Mouse (Mus musculus) myocyte (in vitro differentiated cells): Measurements from ENCODE around the gene Ect2l.

ENCODE experiments used
- CEBPB ChIP-seq: IDR thresholded peaks from 2 replicates; pipeline ENCODE4 v1.6.1; 2011; ENCODE audit warnings: mild to moderate bottlenecking, moderate library complexity; ENCODE audit not compliant: poor library complexity, insufficient read depth, severe bottlenecking
- MAX ChIP-seq: IDR thresholded peaks from one replicate; pipeline ENCODE4 v1.6.1; 2011; ENCODE audit warnings: low read depth, mild to moderate bottlenecking, control low read depth
- MYOG ChIP-seq, 3 experiments: IDR thresholded peaks; one replicate each; pipeline ENCODE4 v1.6.1; 2011; ENCODE audit warnings: control low read depth in 2 of 3, low read depth in 2 of 3, mild to moderate bottlenecking in 2 of 3; ENCODE audit not compliant: insufficient read length in 2 of 3, control insufficient read depth in 1 of 3, insufficient read depth in 1 of 3
- POLR2A ChIP-seq: IDR thresholded peaks from one replicate; pipeline ENCODE4 v1.6.1; 2011; ENCODE audit warnings: low read depth, mild to moderate bottlenecking, control low read depth, moderate library complexity; ENCODE audit not compliant: insufficient read length
- REST ChIP-seq: IDR thresholded peaks from one replicate; pipeline ENCODE4 v1.6.1; 2011; ENCODE audit warnings: mild to moderate bottlenecking, control low read depth, moderate library complexity; ENCODE audit not compliant: insufficient read depth, insufficient read length
- TCF12 ChIP-seq: IDR thresholded peaks from one replicate; pipeline ENCODE4 v1.6.1; 2011; ENCODE audit warnings: mild to moderate bottlenecking, control low read depth; ENCODE audit not compliant: poor library complexity, insufficient read depth, severe bottlenecking
- USF1 ChIP-seq: IDR thresholded peaks from one replicate; pipeline ENCODE4 v1.6.1; 2011; ENCODE audit warnings: low read depth, mild to moderate bottlenecking, control low read depth, moderate library complexity

DNA sequence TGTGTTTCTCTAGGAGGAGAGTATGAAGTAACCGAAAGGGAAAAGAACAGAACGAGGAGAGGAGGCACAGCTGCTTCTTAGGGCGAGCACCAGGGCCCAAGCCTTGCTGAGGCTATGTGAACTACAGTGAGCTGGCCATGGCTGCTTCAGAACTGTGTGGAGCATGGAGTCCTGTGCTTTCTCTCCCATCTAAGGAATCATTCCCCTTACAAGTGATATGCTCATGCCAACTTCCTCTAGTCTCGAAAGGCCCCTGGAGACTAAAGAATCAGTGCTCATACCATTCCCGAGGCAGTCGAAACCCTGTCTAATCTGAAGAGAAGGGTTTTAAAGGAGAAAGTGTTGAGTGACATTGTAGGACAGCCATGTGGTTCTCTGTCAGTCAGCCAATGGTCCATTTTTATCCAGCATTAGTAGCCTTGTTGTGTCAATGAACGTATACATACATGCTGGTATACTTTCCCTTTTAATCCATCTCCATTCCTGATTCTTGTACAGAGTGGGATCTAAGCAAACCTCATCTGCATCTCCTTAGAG is 48.2 kb downstream of the Ect2l start:
- TF ChIP-seq MYOG (IDR thresholded peaks at IDR 0.05; ENCODE audit: control insufficient read depth in 1 of 3, insufficient read depth in 1 of 3, insufficient read length in 2 of 3, low read depth in 2 of 3) (no peak), CEBPB (no peak), POLR2A (no peak), REST (no peak), TCF12 (no peak), MAX (no peak), USF1 (no peak)
